Mouse (Mus musculus) forebrain, embryonic 15.5 days (tissue): Measurements from ENCODE around the gene Sag. TPM values are rescaled to one million over a fixed set of nuclear protein-coding genes. Genes with fewer than 3 reads are reported as not detected.

Experiments used
- ATAC-seq: fragments of 200-750 bp; cut with Nextera tagmentation; replicated peaks from 2 replicates; pipeline ENCODE4 v1.8.0; 2017; ENCODE audit warnings: mild to moderate bottlenecking, moderate TSS enrichment, moderate library complexity
- H3K27ac ChIP-seq: fragments of 300-500 bp; sonication (generic); replicated peaks from 2 replicates; pipeline ENCODE4 v1.5.1; 2015; ENCODE audit warnings: mild to moderate bottlenecking, inconsistent platforms
- H3K27me3 ChIP-seq: fragments of 300-500 bp; sonication (generic); 2 replicates; pipeline ENCODE4 v1.6.1; 2015; ENCODE audit warnings: inconsistent platforms
- H3K36me3 ChIP-seq: fragments of 300-500 bp; sonication (generic); 2 replicates; pipeline ENCODE4 v1.6.1; 2015; ENCODE audit warnings: mild to moderate bottlenecking, inconsistent platforms
- H3K4me1 ChIP-seq: fragments of 300-500 bp; sonication (generic); 2 replicates; pipeline ENCODE4 v1.6.1; 2015; ENCODE audit warnings: inconsistent platforms
- H3K4me2 ChIP-seq: fragments of 300-500 bp; sonication (generic); replicated peaks from 2 replicates; pipeline ENCODE4 v1.6.1; 2015; ENCODE audit warnings: mild to moderate bottlenecking, inconsistent platforms
- H3K4me3 ChIP-seq: fragments of 300-500 bp; sonication (generic); 2 replicates; pipeline ENCODE4 v1.5.1; 2015; ENCODE audit warnings: mild to moderate bottlenecking, inconsistent platforms
- H3K9ac ChIP-seq: fragments of 300-500 bp; sonication (generic); replicated peaks from 2 replicates; pipeline ENCODE4 v1.6.1; 2015; ENCODE audit warnings: mild to moderate bottlenecking, inconsistent platforms
- H3K9me3 ChIP-seq: fragments of 300-500 bp; sonication (generic); 2 replicates; pipeline ENCODE4 v1.6.1; 2016; ENCODE audit warnings: inconsistent platforms
- WGBS: fragments of 180-500 bp; shearing (Covaris S2); methylation state at CpG from one replicate; pipeline ENCODE4 v1.1.7; 2015; ENCODE audit warnings: mixed read lengths; 5-methylcytosine and 5-hydroxymethylcytosine counted together
- polyA plus RNA-seq: library from polyadenylated mRNA; unstranded; fragments of >200 nt; fragmentation: Nextera tagmentation; extraction: Ambion mirVana; gene quantifications from 2 replicates; pipeline ENCODE4 v1.2.1, GENCODE M21; 2015

Gene Sag
- polyA plus RNA-seq, 1 experiment from 2014 or later, result 2.4 TPM

GRCm38 (mm10) chr1:87786251-87786650 is 17.2 kb upstream of the Sag start:
- ATAC-seq, result peak; percentile 73
- H3K4me2 ChIP-seq, result no peak overlapping the region
- no peaks in the 10 kb centered on the region for H3K27me3 ChIP-seq
- no peaks in the 10 kb centered on the region for H3K4me1 ChIP-seq
- H3K9ac ChIP-seq, result no peak overlapping the region
- H3K4me3 ChIP-seq, result no peak overlapping the region
- WGBS, result 68% methylated on average over 7 of the region's 7 CpGs
- H3K9me3 ChIP-seq, result no peaks in the 10 kb centered on the region
- peak overlapping the region; percentile 36 for H3K27ac ChIP-seq
- peaks cover 86% of the 10 kb centered on the region for H3K36me3 ChIP-seq

GRCm38 (mm10) chr1:87789665-87790064 is 13.8 kb upstream of the Sag start:
- no peak overlapping the region for H3K4me2 ChIP-seq
- H3K4me1 ChIP-seq, result no peaks in the 10 kb centered on the region
- H3K36me3 ChIP-seq, result peaks cover 74% of the 10 kb centered on the region
- H3K27ac ChIP-seq, result no peak overlapping the region
- H3K27me3 ChIP-seq, result no peaks in the 10 kb centered on the region
- H3K9ac ChIP-seq, result no peak overlapping the region
- no peak for ATAC-seq
- H3K9me3 ChIP-seq, result no peaks in the 10 kb centered on the region
- 96% methylated on average over 8 of the region's 8 CpGs for WGBS
- H3K4me3 ChIP-seq, result no peak overlapping the region

GRCm38 (mm10) chr1:87792438-87793137 is 10.9 kb upstream of the Sag start:
- H3K9me3 ChIP-seq, result no peaks in the 10 kb centered on the region
- H3K36me3 ChIP-seq, result peaks cover 46% of the 10 kb centered on the region
- ATAC-seq, result no peak
- no peaks in the 10 kb centered on the region for H3K4me1 ChIP-seq
- no peak overlapping the region for H3K27ac ChIP-seq
- no peak overlapping the region for H3K4me2 ChIP-seq
- no peaks in the 10 kb centered on the region for H3K27me3 ChIP-seq
- H3K4me3 ChIP-seq, result no peak overlapping the region
- 77% methylated on average over 4 of the region's 4 CpGs for WGBS
- no peak overlapping the region for H3K9ac ChIP-seq

- peaks cover 41% of the 10 kb centered on the region for H3K36me3 ChIP-seq
- no peak overlapping the region for H3K4me3 ChIP-seq
- H3K9ac ChIP-seq, result no peak overlapping the region
- no peaks in the 10 kb centered on the region for H3K9me3 ChIP-seq
- H3K4me1 ChIP-seq, result no peaks in the 10 kb centered on the region
- no peak overlapping the region for H3K4me2 ChIP-seq
- H3K27ac ChIP-seq, result no peak overlapping the region
- no peak for ATAC-seq
- no peaks in the 10 kb centered on the region for H3K27me3 ChIP-seq
- WGBS, result 86% methylated on average over 6 of the region's 6 CpGs
Observed at GRCm38 (mm10) chr1:87793138-87793449, 10.4 kb upstream of the Sag start.

- no peak for ATAC-seq
- WGBS, result 83% methylated on average over 1 of the region's 1 CpGs
- no peaks in the 10 kb centered on the region for H3K4me1 ChIP-seq
- no peak overlapping the region for H3K9ac ChIP-seq
- no peaks in the 10 kb centered on the region for H3K9me3 ChIP-seq
- H3K4me3 ChIP-seq, result no peak overlapping the region
- H3K4me2 ChIP-seq, result no peak overlapping the region
- H3K36me3 ChIP-seq, result peaks cover 5% of the 10 kb centered on the region; the same call in 1 of the 2 replicates
- H3K27ac ChIP-seq, result no peak overlapping the region
- no peaks in the 10 kb centered on the region for H3K27me3 ChIP-seq
Observed at GRCm38 (mm10) chr1:87797702-87798101, 5.8 kb upstream of the Sag start.

- H3K9me3 ChIP-seq, result no peaks in the 10 kb centered on the region
- peaks cover 4% of the 10 kb centered on the region; the same call in 1 of the 2 replicates for H3K36me3 ChIP-seq
- ATAC-seq, result no peak
- 87% methylated on average over 2 of the region's 2 CpGs for WGBS
- no peak overlapping the region for H3K27ac ChIP-seq
- H3K27me3 ChIP-seq, result no peaks in the 10 kb centered on the region
- H3K4me1 ChIP-seq, result no peaks in the 10 kb centered on the region
- H3K9ac ChIP-seq, result no peak overlapping the region
- no peak overlapping the region for H3K4me3 ChIP-seq
- no peak overlapping the region for H3K4me2 ChIP-seq
Observed at GRCm38 (mm10) chr1:87798306-87798705, 5.2 kb upstream of the Sag start.

- Histone ChIP-seq H3K36me3 (no peaks in the 10 kb centered on the region), H3K9me3 (no peaks in the 10 kb centered on the region), H3K27ac (no peak overlapping the region), H3K4me3 (no peak overlapping the region), H3K27me3 (no peaks in the 10 kb centered on the region), H3K9ac (no peak overlapping the region), H3K4me2 (no peak overlapping the region), H3K4me1 (no peaks in the 10 kb centered on the region)
- no peak for ATAC-seq
- WGBS, result 96% methylated on average over 1 of the region's 1 CpGs
Observed at GRCm38 (mm10) chr1:87807751-87808150, 4.3 kb downstream of the Sag start.

- H3K27me3 ChIP-seq, result no peaks in the 10 kb centered on the region
- ATAC-seq, result no peak
- no peaks in the 10 kb centered on the region for H3K4me1 ChIP-seq
- H3K4me2 ChIP-seq, result no peak overlapping the region
- H3K9ac ChIP-seq, result no peak overlapping the region
- H3K4me3 ChIP-seq, result no peak overlapping the region
- no peak overlapping the region for H3K27ac ChIP-seq
- no peaks in the 10 kb centered on the region for H3K36me3 ChIP-seq
- no peaks in the 10 kb centered on the region for H3K9me3 ChIP-seq
- WGBS, result 89% methylated on average over 7 of the region's 7 CpGs
Observed at GRCm38 (mm10) chr1:87811391-87811790, 7.9 kb downstream of the Sag start.

GRCm38 (mm10) chr1:87812061-87812460 is 8.6 kb downstream of the Sag start:
- Histone ChIP-seq H3K27ac (no peak overlapping the region), H3K36me3 (no peaks in the 10 kb centered on the region), H3K27me3 (no peaks in the 10 kb centered on the region), H3K9me3 (no peaks in the 10 kb centered on the region), H3K4me2 (no peak overlapping the region), H3K4me3 (no peak overlapping the region), H3K9ac (no peak overlapping the region), H3K4me1 (no peaks in the 10 kb centered on the region)
- no peak for ATAC-seq
- 86% methylated on average over 10 of the region's 10 CpGs for WGBS

- H3K9ac ChIP-seq, result no peak overlapping the region
- no peak overlapping the region for H3K27ac ChIP-seq
- no peaks in the 10 kb centered on the region for H3K9me3 ChIP-seq
- ATAC-seq, result no peak
- no peaks in the 10 kb centered on the region for H3K27me3 ChIP-seq
- no peaks in the 10 kb centered on the region for H3K4me1 ChIP-seq
- 75% methylated on average over 6 of the region's 6 CpGs for WGBS
- no peaks in the 10 kb centered on the region for H3K36me3 ChIP-seq
- no peak overlapping the region for H3K4me3 ChIP-seq
- no peak overlapping the region for H3K4me2 ChIP-seq
Observed at GRCm38 (mm10) chr1:87813155-87813554, 9.7 kb downstream of the Sag start.

- no peak overlapping the region for H3K4me2 ChIP-seq
- H3K27me3 ChIP-seq, result no peaks in the 10 kb centered on the region
- H3K36me3 ChIP-seq, result no peaks in the 10 kb centered on the region
- WGBS, result 82% methylated on average over 7 of the region's 7 CpGs
- H3K27ac ChIP-seq, result no peak overlapping the region
- H3K9ac ChIP-seq, result no peak overlapping the region
- no peaks in the 10 kb centered on the region for H3K9me3 ChIP-seq
- no peak overlapping the region for H3K4me3 ChIP-seq
- no peak for ATAC-seq
- H3K4me1 ChIP-seq, result no peaks in the 10 kb centered on the region
Observed at GRCm38 (mm10) chr1:87813681-87814080, 10.2 kb downstream of the Sag start.

- ATAC-seq, result no peak
- H3K9ac ChIP-seq, result no peak overlapping the region
- H3K27ac ChIP-seq, result no peak overlapping the region
- H3K4me3 ChIP-seq, result no peak overlapping the region
- H3K4me1 ChIP-seq, result no peaks in the 10 kb centered on the region
- 89% methylated on average over 10 of the region's 10 CpGs for WGBS
- no peak overlapping the region for H3K4me2 ChIP-seq
- H3K27me3 ChIP-seq, result no peaks in the 10 kb centered on the region
- H3K36me3 ChIP-seq, result no peaks in the 10 kb centered on the region
- no peaks in the 10 kb centered on the region for H3K9me3 ChIP-seq
Observed at GRCm38 (mm10) chr1:87824420-87824995, 21.0 kb downstream of the Sag start.

GRCm38 (mm10) chr1:87825281-87825680 is 21.8 kb downstream of the Sag start:
- H3K36me3 ChIP-seq, result no peaks in the 10 kb centered on the region
- no peak overlapping the region for H3K4me2 ChIP-seq
- no peaks in the 10 kb centered on the region for H3K9me3 ChIP-seq
- H3K4me3 ChIP-seq, result no peak overlapping the region
- no peak for ATAC-seq
- no peak overlapping the region for H3K9ac ChIP-seq
- WGBS, result 89% methylated on average over 5 of the region's 5 CpGs
- H3K4me1 ChIP-seq, result no peaks in the 10 kb centered on the region
- H3K27me3 ChIP-seq, result no peaks in the 10 kb centered on the region
- H3K27ac ChIP-seq, result no peak overlapping the region
